In the genomic region with DNA sequence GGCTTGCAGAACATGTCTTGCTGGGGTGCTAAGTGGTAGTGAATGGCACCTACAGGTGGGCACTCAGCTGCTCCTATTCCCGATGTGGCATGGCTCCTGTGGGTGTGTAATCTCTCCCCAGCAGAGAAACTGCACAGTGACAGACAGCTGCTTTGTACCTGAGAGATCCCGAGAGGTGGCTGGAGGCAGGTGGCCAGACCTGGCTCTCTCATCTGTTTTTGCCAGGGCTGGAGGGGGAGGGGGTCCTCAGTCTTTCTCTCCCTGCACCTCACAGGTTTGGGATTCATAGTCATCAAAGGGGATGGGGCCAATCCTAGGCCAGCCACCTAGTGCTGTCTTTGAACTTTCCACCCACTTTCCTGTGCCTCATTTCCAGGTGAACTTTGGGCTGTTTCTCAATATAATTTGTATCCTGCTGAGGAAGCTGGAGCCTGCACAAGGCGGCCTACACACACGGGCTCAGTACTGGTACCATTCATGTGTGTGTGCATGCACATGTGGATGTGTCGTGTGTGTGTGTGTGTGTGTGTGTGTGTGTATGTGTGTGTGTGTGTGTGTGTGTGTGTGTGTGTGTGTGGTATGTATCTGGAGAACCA, we compare ENCODE assay signal across 27 mouse cellular contexts. TPM values are rescaled to one million over a fixed set of nuclear protein-coding genes. Genes with fewer than 3 reads are reported as not detected.
DNase-seq lines count a peak whose midpoint lies in the region; ATAC-seq lines count a peak whose summit lies in the region.
"Had no signal": no experiment of that assay in that cellular context is flagged by ENCODE, and none has a peak within 500 bp of the region (broad histone marks: within the 10 kb centered on the region; RNA-seq: fewer than 3 reads in every experiment).

No protein-coding gene starts in this region.

- H3K4me3 ChIP-seq in liver, embryonic 13.5 days (replicated peaks) = no peak overlapping the region
- H3K4me3 ChIP-seq in intestine, embryonic 16.5 days (ENCODE audit: low read length) = no peak overlapping the region
- H3K4me3 ChIP-seq: forebrain, embryonic 10.5 days; forebrain, embryonic 13.5 days; heart, adult 2 months; heart, embryonic 10.5 days; heart, embryonic 13.5 days; hindbrain, embryonic 12.5 days; hindbrain, embryonic 15.5 days had no signal

- no peak overlapping the region for H3K27ac ChIP-seq in liver, embryonic 13.5 days
- no peak overlapping the region for H3K27ac ChIP-seq in intestine, embryonic 16.5 days (ENCODE audit: low read length)
- H3K27ac ChIP-seq: forebrain, embryonic 10.5 days; forebrain, embryonic 13.5 days; heart, adult 2 months; heart, embryonic 10.5 days; heart, embryonic 13.5 days; hindbrain, embryonic 12.5 days; hindbrain, embryonic 15.5 days had no signal

- no peaks in the 10 kb centered on the region for H3K36me3 ChIP-seq in liver, embryonic 13.5 days
- no peaks in the 10 kb centered on the region for H3K36me3 ChIP-seq in intestine, embryonic 16.5 days (ENCODE audit: control insufficient read depth, insufficient read depth, low read length)
- H3K36me3 ChIP-seq: forebrain, embryonic 10.5 days; G1E; heart, embryonic 10.5 days; heart, embryonic 13.5 days; hindbrain, embryonic 12.5 days; hindbrain, embryonic 15.5 days had no signal

- intact Hi-C loops in heart, postnatal 14 days (cut with DNase I) = no loop called here

- 45% methylated on average over 5 of the region's 5 CpGs for WGBS in liver, embryonic 13.5 days (ENCODE audit: insufficient replicate concordance)
- 60% methylated on average over 5 of the region's 5 CpGs for WGBS in intestine, embryonic 16.5 days

- peaks cover 36% of the 10 kb centered on the region for H3K4me1 ChIP-seq in liver, embryonic 13.5 days (replicated peaks)
- peaks cover 14% of the 10 kb centered on the region; the same call in 1 of the 2 replicates for H3K4me1 ChIP-seq in intestine, embryonic 16.5 days (ENCODE audit: control insufficient read depth, insufficient read depth, low read length)

- peaks cover 28% of the 10 kb centered on the region for H3K27me3 ChIP-seq in liver, embryonic 13.5 days
- H3K27me3 ChIP-seq in intestine, embryonic 16.5 days (replicated peaks; ENCODE audit: control insufficient read depth, insufficient read depth, low read length) = no peaks in the 10 kb centered on the region
- H3K27me3 ChIP-seq: forebrain, embryonic 13.5 days; hindbrain, embryonic 12.5 days; hindbrain, embryonic 15.5 days; Patski had no signal

- no peak overlapping the region for H3K4me2 ChIP-seq in liver, embryonic 13.5 days
- no peak overlapping the region for H3K4me2 ChIP-seq in intestine, embryonic 16.5 days (ENCODE audit: low read depth, low read length)
- H3K4me2 ChIP-seq: forebrain, embryonic 13.5 days; heart, embryonic 13.5 days; hindbrain, embryonic 12.5 days; hindbrain, embryonic 15.5 days had no signal

- peak; percentile 90 for DNase-seq in heart, adult 11 months
- DNase-seq in heart, postnatal 14 days = no peak
- DNase-seq in liver, embryonic 13.5 days = no peak
- DNase-seq in liver = no peak

- H3K9me3 ChIP-seq in liver, embryonic 13.5 days (replicated peaks) = no peaks in the 10 kb centered on the region
- no peaks in the 10 kb centered on the region for H3K9me3 ChIP-seq in intestine, embryonic 16.5 days (ENCODE audit: control insufficient read depth, low read length)
- H3K9me3 ChIP-seq: forebrain, embryonic 10.5 days; forebrain, embryonic 13.5 days; G1E; heart, embryonic 10.5 days; heart, embryonic 13.5 days; hindbrain, embryonic 12.5 days; hindbrain, embryonic 15.5 days had no signal

- H3K9ac ChIP-seq in liver, embryonic 13.5 days = peak overlapping the region; percentile 13; the same call in 1 of the 2 replicates
- H3K9ac ChIP-seq in intestine, embryonic 16.5 days (ENCODE audit: low read depth, low read length) = no peak overlapping the region
- H3K9ac ChIP-seq: forebrain, embryonic 13.5 days; heart, embryonic 13.5 days; hindbrain, embryonic 12.5 days; hindbrain, embryonic 15.5 days had no signal

- 0 out of 2 replicates have a peak, but pooled peaks have one; percentile 22 for ATAC-seq in liver, embryonic 13.5 days (ENCODE audit: low read depth)
- ATAC-seq in intestine, embryonic 16.5 days = peak; percentile 72
- no peak for ATAC-seq in CD4-positive, CD25-positive, alpha-beta regulatory T cell, adult 4 months
- ATAC-seq: forebrain, embryonic 13.5 days; forebrain, embryonic 16.5 days; Patski had no signal

RNA-seq across cellular contexts. Expression of a gene that starts 8.4 kb away (rescaled TPM):
- not detected for total RNA-seq in heart, postnatal 14 days (2021)
- polyA plus RNA-seq in liver, embryonic 13.5 days (2015; fragmentation: Nextera tagmentation; extraction: Ambion mirVana) = 0.06 and 0.08 TPM in 2 replicates
- polyA plus RNA-seq in intestine, embryonic 16.5 days (2015; fragmentation: Nextera tagmentation; extraction: Ambion mirVana) = 0.32 and 0.46 TPM in 2 replicates
- polyA plus RNA-seq in CD4-positive, CD25-positive, alpha-beta regulatory T cell, adult 4 months (2017; shearing (Covaris generic)) = not detected
- total RNA-seq: adrenal gland, adult 18-20 months; adrenal gland, postnatal 10 days; adrenal gland, postnatal 36 days; CH12.LX; gastrocnemius, adult 8-10 months; gastrocnemius, postnatal 25 days; heart, adult 2 months; heart, postnatal 25 days; hematopoietic stem cell, adult 5-6 weeks had no signal
- polyA plus RNA-seq: embryonic facial prominence, embryonic 11.5 days; embryonic facial prominence, embryonic 14.5 days; forebrain, embryonic 10.5 days; forebrain, embryonic 13.5 days; forebrain, embryonic 16.5 days; G1E; heart, adult 2 months; heart, embryonic 10.5 days; heart, embryonic 13.5 days; heart, embryonic 16.5 days; hindbrain, embryonic 12.5 days; hindbrain, embryonic 15.5 days had no signal

RNA-seq across cellular contexts. Expression of a gene that starts 48.2 kb away (rescaled TPM):
- total RNA-seq in heart, postnatal 14 days (2021) = 100 to 1,000 TPM; 397 to 446 TPM
- polyA plus RNA-seq in liver, embryonic 13.5 days (2015; fragmentation: Nextera tagmentation; extraction: Ambion mirVana) = 41.7 and 45.2 TPM in 2 replicates
- 21.8 and 23.2 TPM in 2 replicates for polyA plus RNA-seq in intestine, embryonic 16.5 days (2015; fragmentation: Nextera tagmentation; extraction: Ambion mirVana)
- not detected for polyA plus RNA-seq in CD4-positive, CD25-positive, alpha-beta regulatory T cell, adult 4 months (2017; shearing (Covaris generic))
- total RNA-seq: CH12.LX had no signal
- polyA plus RNA-seq: G1E had no signal

Comparison
In these comparisons a context has a peak if more than half of its experiments do, and no peak if none do; other contexts are left out.
1. RNA of a gene that starts 48.2 kb away (polyA plus RNA-seq): 41.7 to 45.2 TPM in liver, embryonic 13.5 days and 21.8 to 23.2 TPM in intestine, embryonic 16.5 days; not detected in CD4-positive, CD25-positive, alpha-beta regulatory T cell, adult 4 months; every median in the first group is over 10 times any median in the second.